Mouse (Mus musculus): ENCODE measurements around the gene Uspl1.

The Uspl1 gene

GRCm38 (mm10) chr5:149257518-149258281 is 73.5 kb downstream of the Uspl1 start:
- no peak for DNase-seq (ENCODE audit: low spot score in 2 of 2)

- no peak for DNase-seq (ENCODE audit: low spot score in 2 of 2)
These were observed 74.9 kb downstream of the Uspl1 start for GRCm38 (mm10) chr5:149259093-149259492.

DNA sequence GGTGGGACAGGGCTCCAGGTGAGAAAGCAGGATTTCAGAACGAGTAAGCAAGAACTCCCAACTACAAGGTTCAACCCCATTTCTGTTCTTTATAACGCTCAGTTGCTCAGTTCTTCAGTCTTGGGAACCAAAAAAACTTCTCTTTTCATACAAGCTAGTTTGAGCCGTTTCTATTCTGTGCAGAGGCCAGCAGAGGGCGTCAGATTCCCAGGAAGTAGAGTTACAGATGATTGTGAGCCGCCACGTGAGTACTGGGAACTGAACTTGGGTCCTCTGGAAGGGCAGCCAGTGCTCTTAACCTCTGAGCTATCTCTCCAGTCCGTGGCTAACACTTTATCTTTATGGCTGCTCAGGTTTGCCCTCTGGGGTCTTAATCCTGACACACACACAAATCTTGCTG is 77.3 kb downstream of the Uspl1 start:
- no peak for DNase-seq (ENCODE audit: low spot score in 2 of 2)

DNA sequence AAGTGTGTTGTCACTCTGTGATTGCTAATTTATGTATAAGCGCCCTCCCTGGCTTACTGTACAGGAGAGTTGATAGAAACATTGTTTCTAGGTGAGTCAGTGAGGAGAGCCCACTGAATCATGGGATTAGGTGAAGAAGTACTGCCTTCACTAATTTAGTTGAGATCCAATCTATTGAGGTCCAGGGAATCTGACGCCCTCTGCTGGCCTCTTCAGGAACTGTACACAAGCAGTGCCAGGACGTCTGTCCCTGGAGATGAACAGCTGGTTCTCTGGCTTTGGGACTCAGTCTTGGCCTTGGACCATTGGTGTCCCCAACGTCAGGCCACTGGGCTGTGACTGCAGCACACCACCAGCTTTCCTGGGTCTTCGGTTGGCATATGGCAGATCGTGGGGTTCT is 77.7 kb downstream of the Uspl1 start:
- no peak for DNase-seq (ENCODE audit: low spot score in 2 of 2)

DNA sequence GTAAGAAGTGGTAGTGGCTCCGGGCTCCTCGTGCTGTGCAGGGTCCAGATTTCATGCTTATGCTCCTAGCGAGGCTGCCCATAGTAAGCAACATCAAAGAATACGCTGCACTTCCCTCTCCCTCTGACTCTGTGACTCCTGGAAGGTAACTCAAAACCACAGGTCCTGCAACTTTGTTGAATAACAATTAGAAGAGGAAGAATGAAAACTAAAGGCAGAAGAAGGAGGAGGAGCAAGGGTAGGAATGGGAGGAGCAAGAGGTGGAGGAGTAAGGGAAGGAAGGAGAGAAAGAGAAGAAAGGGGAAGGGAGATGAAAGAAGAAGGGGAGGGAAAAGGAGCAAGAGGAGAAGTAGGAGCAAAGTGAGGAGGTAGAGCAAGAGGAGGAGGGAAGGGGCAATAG is 80.3 kb downstream of the Uspl1 start, which contains the start of gene Alox5ap:
Gene Alox5ap (plus strand): TSS at position 363 of the 400 bp plus-strand sequence.
- DNase-seq (ENCODE audit: low spot score in 2 of 2), result no peak

DNA sequence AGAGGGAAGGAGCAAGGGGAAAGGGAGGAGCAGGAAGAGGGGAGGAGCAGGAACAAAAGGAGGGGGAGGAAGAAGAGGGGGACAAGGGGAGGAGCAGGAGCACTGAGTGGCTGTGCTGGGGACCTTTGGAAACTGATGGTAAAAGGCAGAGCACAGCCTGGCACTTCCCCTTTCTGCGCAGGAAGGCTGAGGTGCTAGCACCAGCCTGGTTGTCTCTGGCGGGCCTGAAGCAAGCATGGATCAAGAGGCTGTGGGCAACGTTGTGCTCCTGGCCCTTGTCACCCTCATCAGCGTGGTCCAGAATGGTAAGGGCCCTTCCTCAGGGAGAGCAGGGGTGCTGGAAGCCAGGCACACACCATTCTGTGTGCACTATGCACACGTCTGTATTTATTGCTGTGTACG is 80.7 kb downstream of the Uspl1 start:
- no peak for DNase-seq (ENCODE audit: low spot score in 2 of 2)

Data from frontal cortex, postnatal 25 days (tissue).